Mouse (Mus musculus) ovary, adult 18-20 months (tissue): ENCODE results near the gene Kcnj5.

Source experiments
- DNase-seq: peaks from one replicate; pipeline ENCODE4 v3.0.0; 2022; ENCODE audit warnings: low spot score, mixed read lengths

Kcnj5 gene

GRCm38 (mm10) chr9:32320167-32320566 is 24.0 kb downstream of the Kcnj5 start:
- DNase-seq = no peak

- DNase-seq = no peak
Measured at GRCm38 (mm10) chr9:32315999-32316398, 28.2 kb downstream of the Kcnj5 start.

GRCm38 (mm10) chr9:32314071-32314470 is 30.1 kb downstream of the Kcnj5 start:
- no peak for DNase-seq

- DNase-seq = no peak
Measured at GRCm38 (mm10) chr9:32312208-32312607, 31.9 kb downstream of the Kcnj5 start.

GRCm38 (mm10) chr9:32311786-32312185 is 32.4 kb downstream of the Kcnj5 start:
- no peak for DNase-seq

GRCm38 (mm10) chr9:32302501-32303150 is 41.5 kb downstream of the Kcnj5 start:
- no peak for DNase-seq

- DNase-seq = no peak
Measured at GRCm38 (mm10) chr9:32295061-32295800, 48.9 kb downstream of the Kcnj5 start.

GRCm38 (mm10) chr9:32292686-32293085 is 51.5 kb downstream of the Kcnj5 start:
- DNase-seq = no peak

- no peak for DNase-seq
Measured at GRCm38 (mm10) chr9:32291618-32292017, 52.5 kb downstream of the Kcnj5 start.

- DNase-seq = no peak
Measured at GRCm38 (mm10) chr9:32283591-32283990, 60.6 kb downstream of the Kcnj5 start.

GRCm38 (mm10) chr9:32280456-32280855 is 63.7 kb downstream of the Kcnj5 start:
- no peak for DNase-seq

- no peak for DNase-seq
Measured at GRCm38 (mm10) chr9:32279789-32280188, 64.4 kb downstream of the Kcnj5 start.

GRCm38 (mm10) chr9:32278052-32278451 is 66.1 kb downstream of the Kcnj5 start:
- DNase-seq = no peak

- DNase-seq = peak; percentile 20
Measured at GRCm38 (mm10) chr9:32271896-32272444, 72.2 kb downstream of the Kcnj5 start.
